Mouse (Mus musculus): ENCODE results near the gene Gm20867. TPM values are rescaled to one million over a fixed set of nuclear protein-coding genes. Genes with fewer than 3 reads are reported as not detected.
"Not testable (repeated sequence)": the region's sequence is repeated elsewhere in the genome, so short reads cannot be mapped to it uniquely, and the experiment has no call there.

The Gm20867 gene
- polyA plus RNA-seq (2012; rRNA removed), result not detected in 2 replicates

DNA sequence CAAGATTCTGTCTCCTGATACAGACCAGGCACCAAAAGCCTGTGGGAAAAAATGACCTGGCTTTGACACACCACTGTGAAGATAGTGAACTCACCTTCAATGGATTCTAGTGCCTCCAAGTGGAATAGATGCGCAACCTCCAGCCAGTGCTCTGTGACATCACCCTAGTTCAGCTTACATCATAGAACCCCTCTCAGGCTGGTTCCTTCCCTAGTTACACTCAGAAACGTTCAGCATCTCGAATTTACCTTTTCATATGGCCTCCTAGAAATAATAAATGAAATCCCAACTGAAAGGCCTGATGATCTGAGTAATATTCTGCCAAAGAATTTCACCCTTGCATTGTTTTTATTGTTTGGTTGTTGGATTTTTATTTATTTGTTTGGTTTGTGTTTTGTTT lies at the start of gene Gm20867:
Gm20867 (minus strand) TSS at position 101 of the 400 bp plus-strand sequence.
- not testable (repeated sequence) for H3K27ac ChIP-seq (ENCODE audit: insufficient read depth, low read length); H3K4me1 ChIP-seq (ENCODE audit: control insufficient read depth, insufficient read depth, low read length); H3K4me3 ChIP-seq (ENCODE audit: insufficient read depth, low read length)

Other genes starting within 250 kb of the Gm20867 start
- not detected in 2 replicates for gene Gm29564, start 249.8 kb upstream of the Gm20867 start, polyA plus RNA-seq (2012; rRNA removed)